Mouse (Mus musculus): ENCODE measurements at regions not wholly inside any gene's neighbourhood (a gene's known extent, or its start where the extent isn't known, plus 50 kb on each side); places are given as distances from the start of the nearest gene placed in this dataset.

GRCm38 (mm10) chr5:119550916-119551315, 119.6 kb upstream of the Tbx3 start:
- no peaks in the 10 kb centered on the region for H3K27me3 ChIP-seq (ENCODE audit: control insufficient read depth, insufficient read depth, insufficient read length)
- no peak for TF ChIP-seq SRF (IDR thresholded peaks at IDR 0.05; ENCODE audit: control insufficient read depth, insufficient read length, low read depth)
- TF ChIP-seq TCF12 (IDR thresholded peaks at IDR 0.05; ENCODE audit: insufficient read depth, poor library complexity, severe bottlenecking): no peak
- TF ChIP-seq MYOG (IDR thresholded peaks at IDR 0.05; ENCODE audit: control insufficient read depth in 1 of 3, insufficient read depth in 1 of 3, insufficient read length in 2 of 3, low read depth in 2 of 3): no peak
- TF ChIP-seq MAX (IDR thresholded peaks at IDR 0.05; ENCODE audit: low read depth): no peak
- TF ChIP-seq MYOD1 (IDR thresholded peaks at IDR 0.05; ENCODE audit: control insufficient read depth in 1 of 3, insufficient read length in 2 of 3, low read depth in 2 of 3): no peak
- no peak for TF ChIP-seq USF1 (IDR thresholded peaks at IDR 0.05; ENCODE audit: low read depth)
- no peak for TF ChIP-seq E2F4 (IDR thresholded peaks at IDR 0.05; ENCODE audit: insufficient read depth)
- TF ChIP-seq CEBPB (IDR thresholded peaks at IDR 0.05; ENCODE audit: insufficient read depth, poor library complexity, severe bottlenecking): no peak
- no peak for TF ChIP-seq REST (IDR thresholded peaks at IDR 0.05; ENCODE audit: insufficient read depth, insufficient read length)
- no peak for TF ChIP-seq POLR2AphosphoS2 (IDR thresholded peaks at IDR 0.05; ENCODE audit: insufficient read length, low read depth)
- TF ChIP-seq POLR2A (IDR thresholded peaks at IDR 0.05; ENCODE audit: insufficient read length, low read depth): no peak
- no peak for TF ChIP-seq TCF3 (IDR thresholded peaks at IDR 0.05; ENCODE audit: insufficient read length, low read depth)
- H3K4me2 ChIP-seq (ENCODE audit: low read depth): no peak overlapping the region
- H3K36me3 ChIP-seq (ENCODE audit: control insufficient read depth, insufficient read depth): no peaks in the 10 kb centered on the region
- no peak overlapping the region for H3ac ChIP-seq (ENCODE audit: control insufficient read depth, insufficient read length)
- no peaks in the 10 kb centered on the region for H3K79me2 ChIP-seq (ENCODE audit: control insufficient read depth, insufficient read depth)
- H3K4me3 ChIP-seq: no peak overlapping the region

- TF ChIP-seq MAX (IDR thresholded peaks at IDR 0.05; ENCODE audit: low read depth): no peak
- TF ChIP-seq USF1 (IDR thresholded peaks at IDR 0.05; ENCODE audit: low read depth): no peak
- no peak for TF ChIP-seq TCF3 (IDR thresholded peaks at IDR 0.05; ENCODE audit: insufficient read length, low read depth)
- no peak for TF ChIP-seq E2F4 (IDR thresholded peaks at IDR 0.05; ENCODE audit: insufficient read depth)
- TF ChIP-seq MYOD1 (IDR thresholded peaks at IDR 0.05; ENCODE audit: control insufficient read depth in 1 of 3, insufficient read length in 2 of 3, low read depth in 2 of 3): no peak
- no peak for TF ChIP-seq POLR2A (IDR thresholded peaks at IDR 0.05; ENCODE audit: insufficient read length, low read depth)
- TF ChIP-seq MYOG (IDR thresholded peaks at IDR 0.05; ENCODE audit: control insufficient read depth in 1 of 3, insufficient read depth in 1 of 3, insufficient read length in 2 of 3, low read depth in 2 of 3): no peak
- no peak for TF ChIP-seq SRF (IDR thresholded peaks at IDR 0.05; ENCODE audit: control insufficient read depth, insufficient read length, low read depth)
- TF ChIP-seq TCF12 (IDR thresholded peaks at IDR 0.05; ENCODE audit: insufficient read depth, poor library complexity, severe bottlenecking): no peak
- no peak for TF ChIP-seq CEBPB (IDR thresholded peaks at IDR 0.05; ENCODE audit: insufficient read depth, poor library complexity, severe bottlenecking)
- TF ChIP-seq POLR2AphosphoS2 (IDR thresholded peaks at IDR 0.05; ENCODE audit: insufficient read length, low read depth): no peak
- no peak for TF ChIP-seq REST (IDR thresholded peaks at IDR 0.05; ENCODE audit: insufficient read depth, insufficient read length)
- Histone ChIP-seq H3K4me3 (no peak overlapping the region), H3K36me3 (ENCODE audit: control insufficient read depth, insufficient read depth) (no peaks in the 10 kb centered on the region), H3K27me3 (ENCODE audit: control insufficient read depth, insufficient read depth, insufficient read length) (no peaks in the 10 kb centered on the region), H3K4me2 (ENCODE audit: low read depth) (no peak overlapping the region), H3K79me2 (ENCODE audit: control insufficient read depth, insufficient read depth) (no peaks in the 10 kb centered on the region), H3ac (ENCODE audit: control insufficient read depth, insufficient read length) (no peak overlapping the region)
Measured at GRCm38 (mm10) chr5:119553469-119553868, 117.0 kb upstream of the Tbx3 start.

GRCm38 (mm10) chr5:119557071-119557470, 113.4 kb upstream of the Tbx3 start:
- Histone ChIP-seq H3K27me3 (ENCODE audit: control insufficient read depth, insufficient read depth, insufficient read length) (no peaks in the 10 kb centered on the region), H3K4me2 (ENCODE audit: low read depth) (no peak overlapping the region), H3ac (ENCODE audit: control insufficient read depth, insufficient read length) (no peak overlapping the region), H3K4me3 (no peak overlapping the region), H3K36me3 (ENCODE audit: control insufficient read depth, insufficient read depth) (no peaks in the 10 kb centered on the region), H3K79me2 (ENCODE audit: control insufficient read depth, insufficient read depth) (no peaks in the 10 kb centered on the region)
- no peak for TF ChIP-seq MYOD1 (IDR thresholded peaks at IDR 0.05; ENCODE audit: control insufficient read depth in 1 of 3, insufficient read length in 2 of 3, low read depth in 2 of 3)
- TF ChIP-seq TCF12 (IDR thresholded peaks at IDR 0.05; ENCODE audit: insufficient read depth, poor library complexity, severe bottlenecking): no peak
- no peak for TF ChIP-seq POLR2A (IDR thresholded peaks at IDR 0.05; ENCODE audit: insufficient read length, low read depth)
- no peak for TF ChIP-seq USF1 (IDR thresholded peaks at IDR 0.05; ENCODE audit: low read depth)
- no peak for TF ChIP-seq MYOG (IDR thresholded peaks at IDR 0.05; ENCODE audit: control insufficient read depth in 1 of 3, insufficient read depth in 1 of 3, insufficient read length in 2 of 3, low read depth in 2 of 3)
- TF ChIP-seq SRF (IDR thresholded peaks at IDR 0.05; ENCODE audit: control insufficient read depth, insufficient read length, low read depth): no peak
- TF ChIP-seq TCF3 (IDR thresholded peaks at IDR 0.05; ENCODE audit: insufficient read length, low read depth): no peak
- TF ChIP-seq REST (IDR thresholded peaks at IDR 0.05; ENCODE audit: insufficient read depth, insufficient read length): no peak
- TF ChIP-seq E2F4 (IDR thresholded peaks at IDR 0.05; ENCODE audit: insufficient read depth): no peak
- TF ChIP-seq MAX (IDR thresholded peaks at IDR 0.05; ENCODE audit: low read depth): no peak
- TF ChIP-seq POLR2AphosphoS2 (IDR thresholded peaks at IDR 0.05; ENCODE audit: insufficient read length, low read depth): no peak
- TF ChIP-seq CEBPB (IDR thresholded peaks at IDR 0.05; ENCODE audit: insufficient read depth, poor library complexity, severe bottlenecking): no peak

GRCm38 (mm10) chr5:119559696-119560095, 110.8 kb upstream of the Tbx3 start:
- Histone ChIP-seq H3K36me3 (ENCODE audit: control insufficient read depth, insufficient read depth) (no peaks in the 10 kb centered on the region), H3K4me2 (ENCODE audit: low read depth) (no peak overlapping the region), H3K79me2 (ENCODE audit: control insufficient read depth, insufficient read depth) (no peaks in the 10 kb centered on the region), H3K4me3 (no peak overlapping the region), H3K27me3 (ENCODE audit: control insufficient read depth, insufficient read depth, insufficient read length) (no peaks in the 10 kb centered on the region), H3ac (ENCODE audit: control insufficient read depth, insufficient read length) (no peak overlapping the region)
- TF ChIP-seq CEBPB (IDR thresholded peaks at IDR 0.05; ENCODE audit: insufficient read depth, poor library complexity, severe bottlenecking) (no peak), POLR2A (IDR thresholded peaks at IDR 0.05; ENCODE audit: insufficient read length, low read depth) (no peak), USF1 (IDR thresholded peaks at IDR 0.05; ENCODE audit: low read depth) (no peak), REST (IDR thresholded peaks at IDR 0.05; ENCODE audit: insufficient read depth, insufficient read length) (no peak), SRF (IDR thresholded peaks at IDR 0.05; ENCODE audit: control insufficient read depth, insufficient read length, low read depth) (no peak), TCF3 (IDR thresholded peaks at IDR 0.05; ENCODE audit: insufficient read length, low read depth) (no peak), TCF12 (IDR thresholded peaks at IDR 0.05; ENCODE audit: insufficient read depth, poor library complexity, severe bottlenecking) (no peak), MYOG (IDR thresholded peaks at IDR 0.05; ENCODE audit: control insufficient read depth in 1 of 3, insufficient read depth in 1 of 3, insufficient read length in 2 of 3, low read depth in 2 of 3) (no peak), MYOD1 (IDR thresholded peaks at IDR 0.05; ENCODE audit: control insufficient read depth in 1 of 3, insufficient read length in 2 of 3, low read depth in 2 of 3) (no peak)
